Mouse (Mus musculus) CH12.LX (cell line): ENCODE measurements around the gene Cend1. TPM values are rescaled to one million over a fixed set of nuclear protein-coding genes. Genes with fewer than 3 reads are reported as not detected.

Source experiments
- DNase-seq: peaks from one replicate; pipeline ENCODE4 v3.0.0-alpha.2; 2013; ENCODE audit errors: extremely low read depth
- H3K27ac ChIP-seq: 2 replicates; pipeline ENCODE4 v1.5.1; 2012; ENCODE audit warnings: low read depth, mild to moderate bottlenecking, control low read depth, moderate library complexity; ENCODE audit not compliant: insufficient read depth
- H3K27me3 ChIP-seq: replicated peaks from 2 replicates; pipeline ENCODE3; 2012; ENCODE audit warnings: inconsistent platforms
- H3K36me3 ChIP-seq, 2 experiments: replicated peaks in 1 of 2; 2 replicates each; pipeline versions ENCODE3 to v1.6.1; 2012; ENCODE audit warnings: inconsistent platforms in 1 of 2, low read length in 1 of 2, mild to moderate bottlenecking in 1 of 2, mixed read lengths in 1 of 2, moderate library complexity in 1 of 2; ENCODE audit not compliant: control insufficient read depth in 1 of 2, insufficient read depth in 1 of 2
- H3K4me1 ChIP-seq, 2 experiments: 2 replicates each; pipeline ENCODE4 v1.6.1; 2012; ENCODE audit warnings: inconsistent platforms in 1 of 2, moderate library complexity in 1 of 2; ENCODE audit not compliant: insufficient read depth in 2 of 2, control insufficient read depth in 1 of 2
- H3K4me2 ChIP-seq: 2 replicates; pipeline ENCODE4 v1.6.1; 2012; ENCODE audit warnings: low read depth, mild to moderate bottlenecking, control low read depth; ENCODE audit not compliant: poor library complexity, insufficient read depth, severe bottlenecking
- H3K4me3 ChIP-seq, 3 experiments: fragments of 150-350 bp in 1 of 3; sonication (generic) in 1 of 3; replicated peaks in 1 of 3; 2 replicates each; pipeline versions ENCODE3 to v1.5.1; 2011 to 2012; ENCODE audit warnings: low read depth in 2 of 3, low read length in 2 of 3, mild to moderate bottlenecking in 2 of 3, moderate library complexity in 2 of 3, control low read depth in 1 of 3, improper control_type of control experiment in 1 of 3, inconsistent platforms in 1 of 3, mixed read lengths in 1 of 3; ENCODE audit not compliant: poor library complexity in 1 of 3
- H3K79me2 ChIP-seq: replicated peaks from 2 replicates; pipeline ENCODE4 v1.6.1; 2012; ENCODE audit warnings: mild to moderate bottlenecking, moderate library complexity; ENCODE audit not compliant: control insufficient read depth, poor library complexity, insufficient read depth, severe bottlenecking; ENCODE audit errors: extremely low read depth
- H3K9ac ChIP-seq: 2 replicates; pipeline ENCODE4 v1.6.1; 2012; ENCODE audit warnings: low read depth, mild to moderate bottlenecking, control low read depth, moderate library complexity; ENCODE audit not compliant: insufficient read depth
- H3K9me3 ChIP-seq: replicated peaks from 2 replicates; pipeline ENCODE3; 2012; ENCODE audit warnings: low read length, inconsistent platforms, mixed read lengths
- BHLHE40 ChIP-seq: IDR thresholded peaks from 2 replicates; pipeline ENCODE4 v1.6.1; 2011; ENCODE audit warnings: mild to moderate bottlenecking, low read depth, low read length, improper control_type of control experiment
- CHD1 ChIP-seq: IDR thresholded peaks from 2 replicates; pipeline ENCODE4 v1.6.1; 2012; ENCODE audit warnings: low read depth, low read length, improper control_type of control experiment, inconsistent platforms
- CHD2 ChIP-seq: IDR thresholded peaks from 2 replicates; pipeline ENCODE4 v1.6.1; 2011; ENCODE audit warnings: low read length, improper control_type of control experiment
- CTCF ChIP-seq, 2 experiments: IDR thresholded peaks in 1 of 2; conservative IDR thresholded peaks in 1 of 2; 2 replicates each; pipeline ENCODE4 v1.5.1; 2011 to 2012; ENCODE audit warnings: low read depth in 2 of 2, low read length in 2 of 2, improper control_type of control experiment in 1 of 2, inconsistent platforms in 1 of 2, mild to moderate bottlenecking in 1 of 2, moderate library complexity in 1 of 2
- E2F4 ChIP-seq: IDR thresholded peaks from 2 replicates; pipeline ENCODE4 v1.6.1; 2011; ENCODE audit warnings: low read depth, low read length, improper control_type of control experiment; ENCODE audit not compliant: insufficient replicate concordance
- ELF1 ChIP-seq: IDR thresholded peaks from 2 replicates; pipeline ENCODE4 v1.6.1; 2014; ENCODE audit warnings: low read depth, mild to moderate bottlenecking, inconsistent platforms, low read length, improper control_type of control experiment
- EP300 ChIP-seq: IDR thresholded peaks from 2 replicates; pipeline ENCODE4 v1.6.1; 2011; ENCODE audit warnings: low read length, improper control_type of control experiment
- HCFC1 ChIP-seq: IDR thresholded peaks from 2 replicates; pipeline ENCODE4 v1.6.1; 2012; ENCODE audit warnings: low read depth, mild to moderate bottlenecking, inconsistent platforms, low read length, improper control_type of control experiment
- JUND ChIP-seq: conservative IDR thresholded peaks from 2 replicates; pipeline ENCODE4 v1.6.1; 2011; ENCODE audit warnings: low read depth, low read length, improper control_type of control experiment
- KAT2A ChIP-seq: IDR thresholded peaks from 2 replicates; pipeline ENCODE4 v1.6.1; 2012; ENCODE audit warnings: low read length, improper control_type of control experiment, inconsistent platforms; ENCODE audit not compliant: insufficient replicate concordance
- MAX ChIP-seq: IDR thresholded peaks from 2 replicates; pipeline ENCODE4 v1.6.1; 2011; ENCODE audit warnings: low read length, improper control_type of control experiment
- MAZ ChIP-seq: IDR thresholded peaks from 2 replicates; pipeline ENCODE4 v1.6.1; 2012; ENCODE audit warnings: low read depth, mild to moderate bottlenecking, inconsistent platforms, low read length, improper control_type of control experiment, moderate library complexity
- MEF2A ChIP-seq: IDR thresholded peaks from 2 replicates; pipeline ENCODE4 v1.6.1; 2014; ENCODE audit warnings: low read depth, mild to moderate bottlenecking, inconsistent platforms, low read length, improper control_type of control experiment, borderline replicate concordance
- MXI1 ChIP-seq: IDR thresholded peaks from 2 replicates; pipeline ENCODE4 v1.6.1; 2011; ENCODE audit warnings: mild to moderate bottlenecking, low read depth, low read length, improper control_type of control experiment
- MYC ChIP-seq: IDR thresholded peaks from 2 replicates; pipeline ENCODE4 v1.6.1; 2011; ENCODE audit warnings: low read depth, mild to moderate bottlenecking, improper control_type of control experiment, low read length
- NELFE ChIP-seq: IDR thresholded peaks from 2 replicates; pipeline ENCODE4 v1.6.1; 2011; ENCODE audit warnings: low read depth, low read length, improper control_type of control experiment
- NRF1 ChIP-seq: IDR thresholded peaks from 2 replicates; pipeline ENCODE4 v1.6.1; 2014; ENCODE audit warnings: low read depth, mild to moderate bottlenecking, inconsistent platforms, low read length, improper control_type of control experiment, moderate library complexity
- PAX5 ChIP-seq: IDR thresholded peaks from 2 replicates; pipeline ENCODE4 v1.6.1; 2012; ENCODE audit warnings: low read length, inconsistent platforms, mixed read lengths
- POLR2A ChIP-seq: IDR thresholded peaks from 2 replicates; pipeline ENCODE4 v1.6.1; 2011; ENCODE audit warnings: low read depth, mild to moderate bottlenecking, improper control_type of control experiment, low read length
- RCOR1 ChIP-seq: conservative IDR thresholded peaks from 2 replicates; pipeline ENCODE4 v1.6.1; 2012; ENCODE audit warnings: low read depth, mild to moderate bottlenecking, inconsistent platforms, low read length, improper control_type of control experiment
- SIN3A ChIP-seq: IDR thresholded peaks from 2 replicates; pipeline ENCODE4 v1.6.1; 2012; ENCODE audit warnings: low read length, improper control_type of control experiment, inconsistent platforms
- SMC3 ChIP-seq: IDR thresholded peaks from 2 replicates; pipeline ENCODE4 v1.6.1; 2011; ENCODE audit warnings: low read depth, low read length, improper control_type of control experiment
- TBP ChIP-seq: conservative IDR thresholded peaks from 2 replicates; pipeline ENCODE4 v1.6.1; 2011; ENCODE audit warnings: low read depth, low read length, improper control_type of control experiment
- TCF12 ChIP-seq: IDR thresholded peaks from 2 replicates; pipeline ENCODE4 v1.6.1; 2014; ENCODE audit warnings: low read depth, mild to moderate bottlenecking, inconsistent platforms, low read length, improper control_type of control experiment
- UBTF ChIP-seq: IDR thresholded peaks from 2 replicates; pipeline ENCODE4 v1.6.1; 2012; ENCODE audit warnings: low read depth, mild to moderate bottlenecking, inconsistent platforms, low read length, improper control_type of control experiment, moderate library complexity
- USF2 ChIP-seq: conservative IDR thresholded peaks from 2 replicates; pipeline ENCODE4 v1.6.1; 2011; ENCODE audit warnings: low read depth, low read length, improper control_type of control experiment
- ZC3H11A ChIP-seq: IDR thresholded peaks from 2 replicates; pipeline ENCODE4 v1.6.1; 2012; ENCODE audit warnings: low read depth, mild to moderate bottlenecking, inconsistent platforms, low read length, improper control_type of control experiment
- ZKSCAN1 ChIP-seq: IDR thresholded peaks from 2 replicates; pipeline ENCODE4 v1.6.1; 2012; ENCODE audit warnings: low read depth, inconsistent platforms, low read length, improper control_type of control experiment, borderline replicate concordance
- ZMIZ1 ChIP-seq: IDR thresholded peaks from 2 replicates; pipeline ENCODE4 v1.6.1; 2012; ENCODE audit warnings: low read depth, mild to moderate bottlenecking, inconsistent platforms, low read length, improper control_type of control experiment
- dilution Hi-C: fragments of 300-500 bp; cut with MboI; formaldehyde crosslinking; loops from 2 replicates; pipeline ENCODE4 v1.14.3; 2020; ENCODE audit warnings: low sequenced_read_pairs; ENCODE audit not compliant: extremely low pct_unique_long_range_greater_than_20kb, extremely low pct_ligation_motif_present
- in situ Hi-C: fragments of 300-500 bp; cut with MboI; formaldehyde crosslinking; loops from 3 replicates; pipeline ENCODE4 v1.14.3; 2019; ENCODE audit warnings: low sequenced_read_pairs, low pct_ligation_motif_present, low pct_unique_long_range_greater_than_20kb, mixed read lengths
- polyA plus RNA-seq: library from polyadenylated mRNA; unstranded; fragments of >175 nt; gene quantifications from 2 replicates; pipeline ENCODE4 v1.2.1, GENCODE M21; 2012; ENCODE audit warnings: low read depth; ENCODE audit not compliant: insufficient read length
- total RNA-seq, 2 experiments: library from RNA; depleted of rRNA; stranded (reverse); fragments of 300-350 nt in 1 of 2; fragments of >200 nt in 1 of 2; gene quantifications; 2 replicates each; pipeline ENCODE4 v1.2.3; 2012 to 2014

The Cend1 gene
- total and polyA plus RNA-seq, 3 experiments = not detected

GRCm38 (mm10) chr7:141454967-141455551 is 25.8 kb upstream of the Cend1 start, which contains the start of gene Pnpla2:
TSS of gene Pnpla2 (plus strand) at chr7:141455198.
- no peaks in the 10 kb centered on the region for H3K9me3 ChIP-seq
- in situ Hi-C loops = loop anchor here (5.0 kb wide), 1 partner anchor 43 kb away; the partner anchor contains the start of gene Gatd1
- H3K4me1 ChIP-seq = peaks cover 11 to 34% of the 10 kb centered on the region in 2 experiments

GRCm38 (mm10) chr7:141453636-141454035 is 24.3 kb upstream of the Cend1 start:
- peaks cover 12 to 49% of the 10 kb centered on the region in 2 experiments for H3K4me1 ChIP-seq
- H3K27me3 ChIP-seq = no peaks in the 10 kb centered on the region
- dilution Hi-C loops = no loop called here
- TF ChIP-seq ZKSCAN1 (no peak), USF2 (no peak), SIN3A (no peak), ELF1 (no peak), PAX5 (no peak), CHD2 (no peak), ZC3H11A (no peak), CTCF (conservative IDR thresholded peaks at IDR 0.05 in 1 of 2, IDR thresholded peaks at IDR 0.05 in 1 of 2; ENCODE audit: low read depth in 2 of 2, low read length in 2 of 2) (no peak), MXI1 (no peak), HCFC1 (no peak), SMC3 (no peak), TBP (no peak), EP300 (no peak), BHLHE40 (no peak), TCF12 (no peak), MAZ (no peak), MEF2A (no peak), E2F4 (no peak), RCOR1 (no peak), MAX (no peak)
- no peak overlapping the region for H3K9ac ChIP-seq
- H3K4me2 ChIP-seq = no peak overlapping the region
- no peak overlapping the region for H3K4me3 ChIP-seq
- H3K36me3 ChIP-seq = peaks cover 40 to 53% of the 10 kb centered on the region in 2 experiments
- H3K27ac ChIP-seq = no peak overlapping the region
- no peaks in the 10 kb centered on the region for H3K9me3 ChIP-seq
- peaks cover 9% of the 10 kb centered on the region for H3K79me2 ChIP-seq
- in situ Hi-C loops = loop anchor here (5.0 kb wide), 1 partner anchor 41 kb away; the partner anchor contains the start of gene Gatd1
- no peak for DNase-seq

More at GRCm38 (mm10) chr7:141454967-141455551, 25.8 kb upstream of the Cend1 start, which contains the start of gene Pnpla2:
- Histone ChIP-seq H3K36me3 (peaks cover 43 to 57% of the 10 kb centered on the region in 2 experiments), H3K4me2 (peak within 1 kb of the TSS; percentile 89), H3K4me3 (peak within 1 kb of the TSS; percentile 77 to 96 (median 83)), H3K27ac (peak within 1 kb of the TSS; percentile 66), H3K79me2 (no peaks in the 10 kb centered on the region), H3K27me3 (no peaks in the 10 kb centered on the region), H3K9ac (peak within 1 kb of the TSS; percentile 41)
- peak; percentile 91 for DNase-seq
- TF ChIP-seq TCF12 = 0 out of 2 replicates have a peak, but pooled peaks have one; percentile 3
- peak; percentile 71 for TF ChIP-seq ELF1
- TF ChIP-seq HCFC1 = peak; percentile 63
- TF ChIP-seq MYC = no peak; the same call in 1 of the 2 replicates
- TF ChIP-seq KAT2A = 0 out of 2 replicates have a peak, but pooled peaks have one; percentile 12
- TF ChIP-seq ZMIZ1 = peak; percentile 64; the same call in 1 of the 2 replicates
- TF ChIP-seq MAX = peak; percentile 56; the same call in 1 of the 2 replicates
- peak; percentile 98 for TF ChIP-seq UBTF
- TF ChIP-seq E2F4 = no peak
- peak; percentile 91 for TF ChIP-seq NELFE
- peak; percentile 66; the same call in 1 of the 2 replicates for TF ChIP-seq SIN3A
- TF ChIP-seq POLR2A = peak; percentile 93
- TF ChIP-seq ZKSCAN1 = no peak
- peak; percentile 71 for TF ChIP-seq NRF1
- TF ChIP-seq MXI1 = peak; percentile 85
- peak; percentile 32; the same call in 1 of the 2 replicates for TF ChIP-seq CHD1
- TF ChIP-seq JUND = no peak
- 0 out of 2 replicates have a peak, but pooled peaks have one; percentile 29 for TF ChIP-seq TBP
- dilution Hi-C loops = no loop called here
